In the genomic region with DNA sequence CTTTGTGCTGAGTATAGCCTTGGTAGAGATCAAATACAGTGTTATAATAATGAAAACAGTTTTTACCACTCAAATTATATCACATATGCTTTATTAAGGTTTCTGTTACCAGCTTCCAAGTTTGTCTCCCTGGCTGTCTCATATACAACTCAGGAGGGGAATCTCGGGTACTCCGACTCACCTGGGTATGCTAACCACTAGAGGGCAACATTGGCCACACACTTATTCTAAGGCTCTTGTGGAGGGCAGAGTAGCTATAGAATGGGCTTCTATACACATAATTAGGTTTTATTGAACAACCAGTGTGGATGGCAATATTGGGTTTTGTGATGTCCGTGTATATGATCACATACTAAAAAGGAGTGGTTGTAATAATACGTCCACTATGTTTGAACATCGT, we compare ENCODE assay signal across 7 mouse cellular contexts. TPM values are rescaled to one million over a fixed set of nuclear protein-coding genes. Genes with fewer than 3 reads are reported as not detected.
DNase-seq lines count a peak whose midpoint lies in the region; ATAC-seq and TF ChIP-seq lines count a peak whose summit lies in the region.

No protein-coding gene starts in this region.

- no peak overlapping the region for H3K27ac ChIP-seq in kidney, adult 2 months (ENCODE audit: insufficient read depth, low read depth, low read length)
- no peak overlapping the region for H3K27ac ChIP-seq in kidney, embryonic 16.5 days (ENCODE audit: low read length)
- H3K27ac ChIP-seq in MEL (ENCODE audit: control insufficient read depth, low read depth, low read length): no peak overlapping the region

- no peak overlapping the region for H3K4me2 ChIP-seq in kidney, embryonic 16.5 days (replicated peaks; ENCODE audit: low read depth, low read length)

- DNase-seq in kidney, adult 2 months: peak; percentile 41
- peak; percentile 4 for DNase-seq in MEL (ENCODE audit: low read depth, low spot score)
- peak; percentile 70 for DNase-seq in embryo, embryonic 11 days
- DNase-seq in lung, postnatal 10 days: peak; percentile 30

- no peaks in the 10 kb centered on the region for H3K4me1 ChIP-seq in kidney, adult 2 months (ENCODE audit: control insufficient read depth, insufficient read depth, low read length)
- H3K4me1 ChIP-seq in kidney, embryonic 16.5 days (ENCODE audit: insufficient read depth, low read length): no peaks in the 10 kb centered on the region
- no peaks in the 10 kb centered on the region for H3K4me1 ChIP-seq in E14TG2a.4 (replicated peaks; ENCODE audit: low read depth, low read length)
- H3K4me1 ChIP-seq in MEL (ENCODE audit: control insufficient read depth in 1 of 2, insufficient read depth in 2 of 2, low read length in 2 of 2): no peaks in the 10 kb centered on the region

- no peaks in the 10 kb centered on the region for H3K9me3 ChIP-seq in kidney, embryonic 16.5 days (ENCODE audit: low read length)
- H3K9me3 ChIP-seq in E14TG2a.4 (ENCODE audit: low read length) (no peaks in the 10 kb centered on the region), MEL (replicated peaks; ENCODE audit: insufficient read depth, low read length) (no peaks in the 10 kb centered on the region)

- no peak for TF ChIP-seq EP300 in MEL (IDR thresholded peaks at IDR 0.05; ENCODE audit: low read depth in 1 of 2, low read length in 2 of 2)

- H3K79me2 ChIP-seq in MEL (ENCODE audit: control insufficient read depth, insufficient read depth, low read length, poor library complexity): no peaks in the 10 kb centered on the region

- 0 out of 2 replicates have a peak, but pooled peaks have one; percentile 8 for TF ChIP-seq RAD21 in MEL (IDR thresholded peaks at IDR 0.05; ENCODE audit: low read depth, low read length)

- ATAC-seq in kidney, embryonic 16.5 days (ENCODE audit: low FRiP score, low TSS enrichment): no peak
- ATAC-seq in erythroid progenitor cell, adult 5-6 weeks (replicated peaks; ENCODE audit: low FRiP score, poor library complexity, severe bottlenecking): no peak

- no peaks in the 10 kb centered on the region for H3K27me3 ChIP-seq in kidney, adult 2 months (replicated peaks; ENCODE audit: control insufficient read depth, insufficient read depth, low read length)
- H3K27me3 ChIP-seq in kidney, embryonic 16.5 days (ENCODE audit: insufficient read depth, low read length): no peaks in the 10 kb centered on the region
- no peaks in the 10 kb centered on the region for H3K27me3 ChIP-seq in E14TG2a.4 (ENCODE audit: insufficient read depth, low read length)
- no peaks in the 10 kb centered on the region for H3K27me3 ChIP-seq in MEL (ENCODE audit: control insufficient read depth in 1 of 2, insufficient read depth in 2 of 2, low read length in 2 of 2)

- no peaks in the 10 kb centered on the region for H3K36me3 ChIP-seq in kidney, adult 2 months (ENCODE audit: control insufficient read depth, insufficient read depth, low read length)
- H3K36me3 ChIP-seq in kidney, embryonic 16.5 days (ENCODE audit: insufficient read depth, low read length): no peaks in the 10 kb centered on the region
- H3K36me3 ChIP-seq in E14TG2a.4 (ENCODE audit: insufficient read depth, low read length) (no peaks in the 10 kb centered on the region), MEL (ENCODE audit: control insufficient read depth in 1 of 2, insufficient read depth in 2 of 2, low read length in 2 of 2) (no peaks in the 10 kb centered on the region)

- no peak overlapping the region for H3K4me3 ChIP-seq in kidney, adult 2 months (ENCODE audit: insufficient read depth, low read depth, low read length)
- H3K4me3 ChIP-seq in kidney, embryonic 16.5 days (ENCODE audit: low read length): no peak overlapping the region
- no peak overlapping the region for H3K4me3 ChIP-seq in E14TG2a.4 (replicated peaks; ENCODE audit: low read length)
- no peak overlapping the region for H3K4me3 ChIP-seq in MEL (ENCODE audit: control insufficient read depth in 1 of 2, insufficient read depth in 1 of 2, low read depth in 2 of 2, low read length in 2 of 2)

- TF ChIP-seq CTCF in kidney, adult 2 months (conservative IDR thresholded peaks at IDR 0.05; ENCODE audit: insufficient read depth, insufficient read length, low read depth, low read length): peak; percentile 55
- TF ChIP-seq CTCF in E14TG2a.4 (conservative IDR thresholded peaks at IDR 0.05; ENCODE audit: low read length) (peak; percentile 48), MEL (IDR thresholded peaks at IDR 0.05 in 2 of 3, conservative IDR thresholded peaks at IDR 0.05 in 1 of 3; ENCODE audit: control insufficient read depth in 1 of 3, insufficient read depth in 1 of 3, low read depth in 2 of 3, low read length in 3 of 3, poor library complexity in 1 of 3, severe bottlenecking in 1 of 3) (peak in 2 of 3 experiments; percentile 16 to 18; a peak in 1 of 6 replicates)

- TF ChIP-seq POLR2A in kidney, adult 2 months (IDR thresholded peaks at IDR 0.05; ENCODE audit: low read depth, low read length): no peak
- no peak for TF ChIP-seq POLR2A in MEL (IDR thresholded peaks at IDR 0.05; ENCODE audit: control insufficient read depth in 1 of 2, insufficient read depth in 1 of 2, low read depth in 1 of 2, low read length in 2 of 2, poor library complexity in 1 of 2)

- 42% methylated on average over 5 of the region's 5 CpGs for WGBS in kidney, adult 2 months
- 48% methylated on average over 5 of the region's 5 CpGs for WGBS in kidney, embryonic 16.5 days

- H3K9ac ChIP-seq in kidney, embryonic 16.5 days (replicated peaks; ENCODE audit: low read length): no peak overlapping the region
- H3K9ac ChIP-seq in MEL (ENCODE audit: control insufficient read depth, low read depth, low read length, poor library complexity, severe bottlenecking): no peak overlapping the region

TF ChIP-seq in MEL, 35 proteins besides CTCF, POLR2A, EP300 and RAD21:
- TF ChIP-seq MYB (IDR thresholded peaks at IDR 0.05; ENCODE audit: low read depth, low read length): no peak
- TF ChIP-seq ZC3H11A (IDR thresholded peaks at IDR 0.05; ENCODE audit: low read depth, low read length): peak; percentile 26; the same call in 1 of the 2 replicates
- peak; percentile 29 for TF ChIP-seq SMC3 (IDR thresholded peaks at IDR 0.05; ENCODE audit: low read depth, low read length)

RNA-seq across cellular contexts. Expression of a gene that starts 47.1 kb away (rescaled TPM):
- 1.4 and 1.9 TPM in 2 replicates for polyA plus RNA-seq in kidney, adult 2 months (2012; rRNA removed)
- 9.1 and 9.8 TPM in 2 replicates for polyA plus RNA-seq in kidney, embryonic 16.5 days (2015; fragmentation: Nextera tagmentation; extraction: Ambion mirVana)
- total RNA-seq in MEL (2012; rRNA removed): not detected in 2 replicates
- polyA plus RNA-seq in MEL (2012; ENCODE audit: insufficient read depth in 1 of 2, insufficient read length in 2 of 2, low read depth in 1 of 2, low replicate concordance in 2 of 2, missing spikeins in 1 of 2): not detected
- 22.6 and 28.5 TPM in 2 replicates for total RNA-seq in erythroid progenitor cell, adult 5-6 weeks (2015; ENCODE audit: low replicate concordance)
- 47.7 and 51.0 TPM in 2 replicates for total RNA-seq in erythroid progenitor cell, adult 5-6 weeks (2017; ENCODE audit: low replicate concordance)

Comparison
In these comparisons a context has a peak if more than half of its experiments do, and no peak if none do; other contexts are left out.
1. DNase-seq: peak in every context shown above with its lines; median percentile 70 in embryo, embryonic 11 days; 41 in kidney, adult 2 months; 30 in lung, postnatal 10 days; 4 in MEL.